Mouse (Mus musculus): ENCODE data around the gene Trim66.

DNA sequence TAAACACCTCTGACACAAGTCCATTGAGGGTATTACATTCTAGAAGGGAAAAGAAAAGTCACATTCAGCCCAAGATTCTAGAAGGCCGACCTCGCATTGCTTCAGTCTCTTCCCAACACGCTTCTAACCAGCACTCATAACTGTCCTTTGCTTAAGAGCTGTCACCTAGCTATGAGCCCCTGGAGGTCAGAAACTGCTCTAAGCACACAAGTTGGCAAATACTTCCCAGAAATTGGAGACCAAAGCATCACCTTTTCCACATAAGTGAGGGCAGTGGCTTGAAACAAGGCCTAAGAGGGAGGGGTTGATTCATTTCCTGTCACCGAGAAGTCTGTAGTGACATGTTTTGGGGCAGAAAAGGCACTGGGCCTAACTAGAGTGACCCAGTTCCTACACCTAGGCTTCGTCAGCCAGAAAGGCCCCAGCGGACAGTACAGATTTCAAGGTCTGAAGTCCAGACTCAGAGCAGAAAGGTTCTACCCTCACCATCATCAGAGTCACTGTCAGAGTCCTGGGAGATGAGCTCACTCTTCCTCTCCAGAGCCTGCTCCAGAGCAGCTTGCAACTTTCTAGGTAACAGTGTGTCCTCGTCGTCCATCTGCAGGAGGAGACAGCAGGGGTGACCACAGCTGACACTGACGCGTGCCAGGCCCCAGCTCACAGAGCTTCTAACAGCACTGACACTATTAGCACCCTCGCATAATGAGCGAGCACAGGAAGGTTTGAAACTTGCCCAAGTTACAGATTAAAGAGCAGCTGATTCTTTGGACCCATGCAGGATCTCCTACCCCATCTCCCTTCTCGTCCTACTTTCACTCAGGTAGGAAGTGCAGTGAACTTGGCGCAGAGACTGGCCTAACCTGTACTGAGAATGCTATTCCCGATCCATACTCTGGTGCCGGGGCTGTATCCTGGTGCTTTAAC, 18.1 kb upstream of the Trim66 start:
- no peak for TF ChIP-seq TAL1 (IDR thresholded peaks at IDR 0.05; ENCODE audit: low read length)
- TF ChIP-seq GATA1 (IDR thresholded peaks at IDR 0.05; ENCODE audit: low read length), result no peak

Measured in erythroblast, embryonic 14.5 days (primary cell).